Mouse (Mus musculus) limb, embryonic 10.5 days (tissue): ENCODE measurements around the gene Arhgap18. TPM values are rescaled to one million over a fixed set of nuclear protein-coding genes. Genes with fewer than 3 reads are reported as not detected.

Source experiments
- DNase-seq: peaks from one replicate; pipeline ENCODE4 v3.0.0-alpha.2; 2017; ENCODE audit warnings: low spot score
- H3K27ac ChIP-seq: fragments of 300-500 bp; sonication (generic); 2 replicates; pipeline ENCODE4 v1.5.1; 2016; ENCODE audit warnings: mild to moderate bottlenecking
- H3K27me3 ChIP-seq: fragments of 300-500 bp; sonication (generic); 2 replicates; pipeline ENCODE4 v1.6.1; 2016; ENCODE audit warnings: low read depth, mild to moderate bottlenecking; ENCODE audit not compliant: poor library complexity, severe bottlenecking
- H3K36me3 ChIP-seq: fragments of 300-500 bp; sonication (generic); 2 replicates; pipeline ENCODE4 v1.6.1; 2016; ENCODE audit warnings: mild to moderate bottlenecking, moderate library complexity
- H3K4me1 ChIP-seq: fragments of 300-500 bp; sonication (generic); 2 replicates; pipeline ENCODE4 v1.6.1; 2016
- H3K4me3 ChIP-seq: fragments of 300-500 bp; sonication (generic); 2 replicates; pipeline ENCODE4 v1.5.1; 2016; ENCODE audit warnings: mild to moderate bottlenecking, moderate library complexity
- H3K9me3 ChIP-seq: fragments of 300-500 bp; sonication (generic); replicated peaks from 2 replicates; pipeline ENCODE4 v1.6.1; 2016; ENCODE audit warnings: mild to moderate bottlenecking
- WGBS: fragments of 180-500 bp; shearing (Covaris S2); methylation state at CpG from one replicate; pipeline ENCODE4 v1.1.7; 2016; 5-methylcytosine and 5-hydroxymethylcytosine counted together
- polyA plus RNA-seq: library from polyadenylated mRNA; unstranded; fragments of >200 nt; fragmentation: Nextera tagmentation; extraction: Ambion mirVana; gene quantifications from 2 replicates; pipeline ENCODE4 v1.2.1, GENCODE M21; 2016

Gene Arhgap18
- polyA plus RNA-seq, 1 experiment from 2014 or later, result 14.8 TPM

DNA sequence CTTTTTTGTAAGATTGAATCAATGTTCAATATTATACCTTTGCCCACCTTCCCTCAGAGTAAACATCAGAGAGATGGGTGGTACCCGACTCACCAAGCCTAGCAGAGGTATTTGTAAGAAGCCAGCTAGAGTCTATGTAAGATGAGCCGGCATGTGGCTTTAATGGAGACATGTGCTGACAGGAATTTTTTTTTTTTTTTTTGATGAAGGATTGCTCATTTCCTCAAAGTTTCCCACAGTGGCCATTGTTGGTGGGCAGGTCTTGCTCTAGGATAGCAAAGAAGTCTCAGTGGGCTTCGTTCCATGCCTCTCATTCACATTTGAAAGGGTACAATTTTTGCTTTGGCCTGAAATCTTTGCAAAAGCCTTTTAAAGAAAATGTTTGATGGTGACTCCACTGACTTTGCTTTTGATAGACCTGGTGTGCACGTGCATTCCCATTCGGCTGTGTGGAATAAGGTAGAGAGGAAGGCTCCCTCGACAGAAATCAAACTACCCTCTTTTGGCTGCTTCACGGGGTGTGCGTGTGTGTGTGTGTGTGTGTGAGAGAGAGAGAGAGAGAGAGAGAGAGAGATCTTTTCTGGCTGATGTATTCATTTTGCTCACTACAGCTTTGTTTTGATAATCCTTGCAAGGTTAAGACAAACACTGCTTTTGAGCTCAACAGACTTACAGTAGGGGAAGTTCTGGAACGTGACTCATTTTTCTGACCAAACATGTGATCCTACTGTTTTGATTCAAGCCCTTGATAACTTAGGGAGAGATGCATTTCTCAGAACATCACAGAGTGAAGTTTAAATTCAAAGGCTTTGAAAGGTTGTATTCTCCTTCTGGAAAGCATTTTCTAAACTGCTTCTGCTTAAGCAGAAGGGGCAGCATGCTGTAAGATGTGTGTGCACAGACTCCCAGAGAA, 9.0 kb downstream of the Arhgap18 start:
- Histone ChIP-seq H3K9me3 (no peaks in the 10 kb centered on the region), H3K36me3 (no peaks in the 10 kb centered on the region), H3K4me1 (peaks cover 6% of the 10 kb centered on the region; the same call in 1 of the 2 replicates), H3K4me3 (no peak overlapping the region), H3K27ac (no peak overlapping the region), H3K27me3 (no peaks in the 10 kb centered on the region)
- 84% methylated on average over 9 of the region's 9 CpGs for WGBS
- no peak for DNase-seq

DNA sequence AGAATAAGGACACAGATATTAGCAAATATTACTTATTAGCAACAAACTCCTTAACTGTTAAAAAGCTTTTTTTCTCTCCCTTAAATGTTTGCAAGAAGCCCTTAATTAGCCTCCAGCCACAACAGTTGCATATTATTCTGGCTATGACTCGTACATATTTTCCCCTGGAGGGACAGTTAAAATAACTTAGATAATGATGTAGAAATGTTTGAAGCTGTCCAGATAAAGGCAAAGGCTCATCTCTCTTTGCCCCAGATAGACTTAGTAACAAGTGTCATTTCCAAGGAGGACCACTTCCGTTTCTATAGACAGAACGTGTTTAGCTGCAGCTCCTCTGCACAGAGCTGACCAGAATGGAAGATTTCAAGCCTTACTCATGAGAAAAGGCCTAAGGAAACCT, 14.0 kb downstream of the Arhgap18 start:
- WGBS, result 89% methylated on average over 3 of the region's 3 CpGs
- DNase-seq, result no peak
- no peaks in the 10 kb centered on the region for H3K36me3 ChIP-seq

DNA sequence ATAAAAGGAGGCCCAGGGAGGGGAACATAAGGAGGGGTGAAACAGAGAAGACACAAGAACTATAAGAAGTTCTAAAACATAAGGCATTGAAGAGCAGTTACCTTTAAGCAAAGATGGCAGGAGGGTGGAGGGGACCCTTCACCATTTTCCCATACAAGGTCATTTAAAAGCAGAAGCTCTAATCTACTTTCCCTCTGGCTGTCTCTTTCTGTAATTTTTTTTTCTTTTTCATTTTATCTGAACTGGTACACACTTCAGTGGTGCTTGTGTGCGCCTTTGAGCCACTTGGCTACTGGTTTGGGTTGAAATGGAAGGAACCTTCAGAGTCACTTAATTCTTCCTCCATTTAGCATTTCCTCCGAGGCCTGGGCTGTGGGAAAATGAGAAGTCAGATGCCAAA, 15.7 kb downstream of the Arhgap18 start:
- no peak for DNase-seq
- Histone ChIP-seq H3K4me3 (no peak overlapping the region), H3K4me1 (peaks cover 18% of the 10 kb centered on the region), H3K27ac (no peak overlapping the region), H3K9me3 (no peaks in the 10 kb centered on the region), H3K27me3 (0 out of 2 replicates have a peak, but pooled peaks cover 3% of the 10 kb centered on the region), H3K36me3 (no peaks in the 10 kb centered on the region)
- WGBS, result 84% methylated on average over 2 of the region's 2 CpGs

More for the DNA sequence above, 14.0 kb downstream of the Arhgap18 start:
- Histone ChIP-seq H3K9me3 (no peaks in the 10 kb centered on the region), H3K4me1 (peaks cover 2% of the 10 kb centered on the region; the same call in 1 of the 2 replicates), H3K27me3 (no peaks in the 10 kb centered on the region), H3K27ac (no peak overlapping the region), H3K4me3 (no peak overlapping the region)

DNA sequence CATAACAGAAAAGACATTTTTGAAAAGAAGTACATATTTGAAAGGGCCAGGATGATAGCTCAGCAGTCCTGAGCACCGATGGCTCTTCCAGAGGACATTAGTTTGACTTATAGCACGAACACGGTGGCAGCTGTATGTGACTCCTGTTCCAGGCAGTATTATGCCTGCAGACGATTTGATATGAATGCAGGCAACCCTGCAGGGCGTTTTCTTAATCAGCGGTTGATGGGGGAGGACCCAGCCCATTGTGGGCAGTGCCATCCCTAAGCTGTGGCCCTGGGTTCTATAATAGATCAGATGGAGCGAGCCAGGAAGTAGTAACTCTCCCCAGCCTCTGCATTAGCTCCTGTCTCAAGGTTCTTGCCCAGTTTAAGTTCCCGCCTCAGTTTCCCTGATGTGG, 16.8 kb downstream of the Arhgap18 start:
- Histone ChIP-seq H3K36me3 (no peaks in the 10 kb centered on the region), H3K9me3 (no peaks in the 10 kb centered on the region), H3K4me1 (peaks cover 19% of the 10 kb centered on the region), H3K4me3 (no peak overlapping the region), H3K27ac (no peak overlapping the region), H3K27me3 (0 out of 2 replicates have a peak, but pooled peaks cover 8% of the 10 kb centered on the region)
- DNase-seq, result no peak
- 90% methylated on average over 8 of the region's 8 CpGs for WGBS

DNA sequence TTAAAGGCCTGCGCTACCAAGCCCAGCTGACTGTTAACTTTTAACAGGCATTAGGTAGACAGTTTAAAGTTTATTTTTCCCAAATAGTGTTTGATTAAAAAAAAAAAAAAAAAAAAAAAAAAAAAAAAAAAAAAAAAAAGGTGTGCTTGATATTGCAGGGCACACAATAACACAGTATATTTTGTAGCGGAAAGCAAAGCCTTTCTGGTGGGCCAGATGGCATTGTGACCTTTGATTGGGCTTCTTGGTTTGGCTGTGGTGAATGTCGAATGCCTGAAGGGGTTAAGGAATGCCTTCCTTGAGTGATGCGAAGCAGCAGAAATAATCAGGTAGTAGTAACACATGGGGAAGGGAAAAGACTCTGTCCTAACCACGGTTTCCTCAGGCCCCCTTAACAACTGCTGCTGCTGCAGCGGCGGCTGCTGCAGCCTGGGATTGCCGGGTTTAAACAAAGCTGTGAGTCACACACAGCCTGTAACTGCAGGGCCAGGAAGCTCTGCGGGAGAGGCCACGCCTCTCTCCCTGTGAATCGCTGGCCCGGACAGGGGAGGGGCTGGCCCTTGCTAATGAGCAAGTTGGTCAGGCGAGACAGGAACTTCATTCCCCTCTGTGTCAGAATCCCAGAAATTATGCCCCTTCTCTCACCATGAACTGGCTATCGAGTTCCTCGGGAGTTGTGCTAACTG, 18.9 kb downstream of the Arhgap18 start:
- Histone ChIP-seq H3K27me3 (0 out of 2 replicates have a peak, but pooled peaks cover 8% of the 10 kb centered on the region), H3K36me3 (no peaks in the 10 kb centered on the region), H3K27ac (peak overlapping the region; percentile 88), H3K4me3 (peak overlapping the region; percentile 61), H3K4me1 (peaks cover 19% of the 10 kb centered on the region), H3K9me3 (no peaks in the 10 kb centered on the region)
- WGBS, result 9% methylated on average over 15 of the region's 15 CpGs
- DNase-seq, result peak; percentile 86

DNA sequence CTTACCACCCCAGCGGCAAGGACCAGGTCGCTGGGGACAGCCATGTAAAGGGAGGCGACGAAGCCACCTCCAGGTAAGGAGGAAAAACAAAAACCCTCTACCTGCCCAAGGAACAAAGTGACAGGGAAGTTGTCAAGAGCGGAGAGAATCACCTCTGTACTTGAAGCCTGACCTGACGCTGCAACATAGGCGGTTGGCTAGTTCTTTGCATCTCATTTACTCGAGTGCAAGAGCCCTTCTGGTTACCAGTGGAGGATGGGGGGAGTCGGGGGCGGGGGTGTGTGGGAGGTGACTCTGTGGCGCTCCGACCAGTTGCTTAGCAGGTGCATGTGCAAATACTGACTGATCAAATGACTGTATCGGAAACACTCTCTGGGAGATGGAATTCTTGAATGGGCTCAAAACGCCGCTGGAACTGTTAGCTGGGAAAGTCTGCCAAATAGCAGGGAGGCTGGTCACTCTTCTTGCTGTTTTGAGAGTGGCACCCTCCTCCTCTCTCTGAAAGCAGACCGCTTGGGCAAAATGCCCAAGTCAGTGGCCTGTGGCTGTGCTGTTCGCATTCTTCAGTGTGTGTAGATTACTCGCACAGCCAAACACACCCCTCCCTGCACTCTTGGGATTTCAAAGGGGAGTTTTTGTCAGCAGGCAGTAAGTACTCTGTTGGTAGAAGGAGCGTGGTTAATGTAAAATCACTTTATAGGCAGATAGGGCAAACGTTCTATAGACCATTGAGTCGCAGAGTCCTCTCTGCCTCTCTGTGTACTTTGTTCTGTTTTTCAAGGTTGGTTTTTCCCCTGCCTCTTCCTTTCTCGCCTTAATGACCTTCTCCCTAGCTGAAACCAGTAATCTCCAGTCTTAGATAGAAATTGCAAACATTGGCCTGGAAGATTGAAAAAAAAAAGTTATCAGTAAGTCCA, 19.7 kb downstream of the Arhgap18 start:
- Histone ChIP-seq H3K4me3 (peak overlapping the region; percentile 61), H3K27ac (peak overlapping the region; percentile 88), H3K4me1 (peaks cover 19% of the 10 kb centered on the region), H3K27me3 (0 out of 2 replicates have a peak, but pooled peaks cover 8% of the 10 kb centered on the region), H3K36me3 (no peaks in the 10 kb centered on the region), H3K9me3 (no peaks in the 10 kb centered on the region)
- WGBS, result 5% methylated on average over 22 of the region's 22 CpGs
- peak; percentile 44 for DNase-seq

DNA sequence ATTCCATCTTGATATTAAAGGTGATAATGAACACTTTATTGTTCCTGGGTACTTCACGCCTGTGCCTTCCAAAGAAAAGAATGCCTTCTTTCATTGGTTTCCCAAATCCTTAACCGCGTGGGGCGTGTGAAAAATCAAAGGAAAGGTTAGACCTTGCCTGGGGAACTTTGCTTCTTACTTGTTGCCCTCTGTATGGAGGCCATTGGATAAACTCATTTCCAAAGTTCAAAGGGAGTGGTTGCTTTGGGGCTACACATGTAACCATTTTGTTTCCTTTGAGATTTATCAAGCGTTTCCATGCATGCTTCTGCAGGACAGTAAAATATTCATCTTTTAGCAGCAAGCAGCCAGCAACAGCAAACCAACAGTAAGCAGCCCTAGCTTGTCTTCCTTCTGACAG, 20.3 kb downstream of the Arhgap18 start:
- 57% methylated on average over 5 of the region's 5 CpGs for WGBS
- Histone ChIP-seq H3K9me3 (no peaks in the 10 kb centered on the region), H3K4me1 (peaks cover 19% of the 10 kb centered on the region), H3K4me3 (peak overlapping the region; percentile 61), H3K27me3 (0 out of 2 replicates have a peak, but pooled peaks cover 8% of the 10 kb centered on the region), H3K27ac (no peak overlapping the region; the same call in 1 of the 2 replicates), H3K36me3 (no peaks in the 10 kb centered on the region)
- DNase-seq, result no peak

DNA sequence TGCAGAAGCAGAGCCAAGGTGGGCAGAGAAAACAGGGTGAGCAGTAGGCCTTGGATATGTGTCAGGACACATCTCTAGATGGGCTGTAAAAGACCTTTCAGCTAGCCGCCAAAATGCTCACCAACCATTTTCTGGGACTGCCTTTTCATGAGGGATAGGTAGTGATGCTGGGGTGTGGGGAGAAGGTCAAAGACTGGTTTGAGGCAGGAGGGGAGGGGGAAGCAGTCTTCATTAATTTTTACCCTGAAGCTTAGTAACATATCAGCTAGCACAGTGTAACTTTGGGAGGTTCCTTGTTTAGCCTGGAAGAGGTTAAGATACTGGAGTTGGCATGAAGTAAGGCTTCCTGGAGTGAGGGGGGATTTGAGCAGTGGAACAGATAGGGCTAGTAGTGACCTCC, 21.0 kb downstream of the Arhgap18 start:
- Histone ChIP-seq H3K27me3 (0 out of 2 replicates have a peak, but pooled peaks cover 8% of the 10 kb centered on the region), H3K36me3 (no peaks in the 10 kb centered on the region), H3K27ac (no peak overlapping the region), H3K9me3 (no peaks in the 10 kb centered on the region), H3K4me1 (peaks cover 19% of the 10 kb centered on the region), H3K4me3 (peak overlapping the region; percentile 61; the same call in 1 of the 2 replicates)
- DNase-seq, result no peak
- 83% methylated on average over 1 of the region's 1 CpGs for WGBS

DNA sequence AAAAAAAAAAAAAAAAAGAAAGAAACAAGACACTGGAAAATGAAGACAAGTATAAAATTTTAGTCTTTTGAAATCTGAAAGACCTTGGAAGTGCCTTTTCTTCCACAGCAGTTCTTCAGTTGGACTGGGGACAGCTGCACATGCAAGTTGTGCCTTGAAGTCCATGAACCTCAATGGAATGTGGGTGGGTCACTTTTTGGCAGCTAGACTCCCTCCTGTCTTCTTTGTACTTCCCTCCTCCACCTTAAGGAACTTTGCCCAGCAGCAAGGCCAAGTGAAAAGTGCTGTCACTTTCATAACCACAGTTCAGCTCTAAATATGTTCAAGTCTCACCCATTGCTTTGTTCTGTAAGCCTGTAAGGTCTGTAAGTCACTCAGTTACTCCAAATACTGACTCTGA, 23.2 kb downstream of the Arhgap18 start:
- H3K27me3 ChIP-seq, result 0 out of 2 replicates have a peak, but pooled peaks cover 8% of the 10 kb centered on the region
- H3K36me3 ChIP-seq, result no peaks in the 10 kb centered on the region
- no peak for DNase-seq
- H3K4me3 ChIP-seq, result no peak overlapping the region
- H3K9me3 ChIP-seq, result no peaks in the 10 kb centered on the region
- peaks cover 26% of the 10 kb centered on the region for H3K4me1 ChIP-seq
- H3K27ac ChIP-seq, result no peak overlapping the region

DNA sequence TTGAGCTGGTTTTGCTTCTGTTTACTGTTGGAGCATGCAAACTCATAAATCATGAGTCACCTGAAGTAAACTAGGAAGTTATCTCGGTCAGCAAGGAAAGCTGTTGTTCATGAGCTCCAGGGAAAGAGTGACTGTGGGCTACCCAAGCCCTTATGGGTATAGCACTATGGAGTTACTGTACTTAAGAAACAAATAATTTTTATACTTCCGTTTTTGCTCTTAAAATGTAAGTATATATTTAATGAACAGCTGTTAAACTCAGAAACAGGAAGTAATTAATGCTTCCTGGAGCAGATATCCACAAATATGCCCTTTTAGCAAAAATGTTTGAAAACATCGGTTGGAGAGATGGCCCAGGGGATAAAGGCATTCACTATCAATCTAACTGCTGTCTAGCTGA, 27.4 kb downstream of the Arhgap18 start:
- Histone ChIP-seq H3K4me3 (no peak overlapping the region), H3K9me3 (no peaks in the 10 kb centered on the region), H3K4me1 (peaks cover 7% of the 10 kb centered on the region), H3K27ac (no peak overlapping the region), H3K27me3 (no peaks in the 10 kb centered on the region), H3K36me3 (no peaks in the 10 kb centered on the region)
- DNase-seq, result no peak
- WGBS, result 64% methylated on average over 3 of the region's 3 CpGs

DNA sequence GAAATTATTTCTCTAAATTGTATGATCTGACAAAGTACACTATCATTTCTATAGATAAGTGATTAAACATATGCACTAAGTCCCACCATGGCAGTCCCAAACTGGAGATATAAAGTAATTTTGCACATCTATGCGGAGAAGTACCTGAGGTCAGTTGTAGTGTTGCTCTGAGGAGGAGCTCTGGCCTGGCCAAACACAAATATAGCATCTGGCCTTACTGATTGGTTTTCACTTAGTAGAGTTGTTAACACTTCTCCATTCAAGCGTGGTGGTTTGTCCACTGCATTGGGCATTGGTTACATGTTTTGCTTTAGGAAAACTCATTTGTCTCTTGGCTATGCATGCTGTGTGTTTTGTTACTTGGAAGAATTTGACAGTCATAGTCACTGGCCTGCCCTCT, 36.5 kb downstream of the Arhgap18 start:
- no peaks in the 10 kb centered on the region; the same call in 1 of the 2 replicates for H3K4me1 ChIP-seq
- H3K9me3 ChIP-seq, result no peaks in the 10 kb centered on the region
- no peak for DNase-seq
- H3K27ac ChIP-seq, result no peak overlapping the region
- H3K27me3 ChIP-seq, result no peaks in the 10 kb centered on the region
- no peaks in the 10 kb centered on the region for H3K36me3 ChIP-seq
- H3K4me3 ChIP-seq, result no peak overlapping the region
- WGBS, result 94% methylated on average over 2 of the region's 2 CpGs

DNA sequence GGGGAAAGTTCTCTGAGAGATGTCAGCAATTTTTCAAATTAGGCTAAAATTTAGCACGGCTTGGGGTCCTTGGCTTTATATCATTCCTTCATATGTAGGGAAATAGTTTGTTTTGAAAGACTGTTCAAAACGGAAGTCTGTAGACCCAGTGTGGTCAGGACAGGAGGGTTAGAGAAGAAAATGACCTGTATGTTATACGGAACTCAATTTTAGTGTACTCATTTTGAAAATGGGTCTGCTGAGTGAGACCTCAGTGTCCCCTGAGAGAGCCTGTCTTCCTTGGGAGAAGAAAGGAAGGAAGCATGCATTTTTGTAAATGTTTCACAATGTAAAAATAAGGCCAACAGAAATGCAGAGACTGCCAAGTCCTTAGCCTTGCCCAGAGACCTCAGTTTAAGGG, 38.6 kb downstream of the Arhgap18 start:
- peaks cover 13% of the 10 kb centered on the region for H3K4me1 ChIP-seq
- H3K27me3 ChIP-seq, result no peaks in the 10 kb centered on the region
- no peak overlapping the region for H3K4me3 ChIP-seq
- H3K36me3 ChIP-seq, result no peaks in the 10 kb centered on the region
- WGBS, result 88% methylated on average over 3 of the region's 3 CpGs
- H3K27ac ChIP-seq, result no peak overlapping the region
- no peak for DNase-seq
- H3K9me3 ChIP-seq, result no peaks in the 10 kb centered on the region
